Mouse (Mus musculus) midbrain, embryonic 16.5 days (tissue): ENCODE results near the gene Usp32. TPM values are rescaled to one million over a fixed set of nuclear protein-coding genes. Genes with fewer than 3 reads are reported as not detected.

ENCODE experiments used
- ATAC-seq: fragments of 200-750 bp; cut with Nextera tagmentation; 2 replicates; pipeline ENCODE4 v1.8.0; 2017; ENCODE audit warnings: moderate TSS enrichment
- H3K27ac ChIP-seq: fragments of 300-500 bp; sonication (generic); 2 replicates; pipeline ENCODE4 v1.5.1; 2014; ENCODE audit warnings: mild to moderate bottlenecking, low read length, mixed read lengths
- H3K27me3 ChIP-seq: fragments of 300-500 bp; sonication (generic); 2 replicates; pipeline ENCODE4 v1.6.1; 2014; ENCODE audit warnings: low read depth, low read length, mixed read lengths; ENCODE audit not compliant: control insufficient read depth, insufficient read depth
- H3K36me3 ChIP-seq: fragments of 300-500 bp; sonication (generic); 2 replicates; pipeline ENCODE4 v1.6.1; 2014; ENCODE audit warnings: mild to moderate bottlenecking, low read length, moderate library complexity, mixed read lengths; ENCODE audit not compliant: control insufficient read depth, insufficient read depth
- H3K4me1 ChIP-seq: fragments of 300-500 bp; sonication (generic); 2 replicates; pipeline ENCODE4 v1.6.1; 2014; ENCODE audit warnings: mild to moderate bottlenecking, low read length, mixed read lengths; ENCODE audit not compliant: control insufficient read depth, insufficient read depth
- H3K4me2 ChIP-seq: fragments of 300-500 bp; sonication (generic); 2 replicates; pipeline ENCODE4 v1.6.1; 2014; ENCODE audit warnings: mild to moderate bottlenecking, low read length, mixed read lengths
- H3K4me3 ChIP-seq: fragments of 300-500 bp; sonication (generic); 2 replicates; pipeline ENCODE4 v1.5.1; 2014; ENCODE audit warnings: low read depth, mild to moderate bottlenecking, low read length, moderate library complexity, mixed read lengths
- H3K9ac ChIP-seq: fragments of 300-500 bp; sonication (generic); 2 replicates; pipeline ENCODE4 v1.6.1; 2014; ENCODE audit warnings: low read depth, low read length, mixed read lengths
- H3K9me3 ChIP-seq: fragments of 300-500 bp; sonication (generic); replicated peaks from 2 replicates; pipeline ENCODE4 v1.6.1; 2014; ENCODE audit warnings: mild to moderate bottlenecking, low read length, mixed read lengths; ENCODE audit not compliant: control insufficient read depth, poor library complexity, severe bottlenecking
- WGBS: fragments of 180-500 bp; shearing (Covaris S2); extraction: QIAGEN DNeasy Blood & Tissue Kit; methylation state at CpG from one replicate; pipeline ENCODE4 v1.1.7; 2014; 5-methylcytosine and 5-hydroxymethylcytosine counted together
- polyA plus RNA-seq: library from polyadenylated mRNA; unstranded; fragments of >200 nt; fragmentation: Nextera tagmentation; extraction: Ambion mirVana; gene quantifications from 2 replicates; pipeline ENCODE4 v1.2.1, GENCODE M21; 2015

Usp32 gene
- polyA plus RNA-seq, 1 experiment from 2014 or later = 13.4 TPM

DNA sequence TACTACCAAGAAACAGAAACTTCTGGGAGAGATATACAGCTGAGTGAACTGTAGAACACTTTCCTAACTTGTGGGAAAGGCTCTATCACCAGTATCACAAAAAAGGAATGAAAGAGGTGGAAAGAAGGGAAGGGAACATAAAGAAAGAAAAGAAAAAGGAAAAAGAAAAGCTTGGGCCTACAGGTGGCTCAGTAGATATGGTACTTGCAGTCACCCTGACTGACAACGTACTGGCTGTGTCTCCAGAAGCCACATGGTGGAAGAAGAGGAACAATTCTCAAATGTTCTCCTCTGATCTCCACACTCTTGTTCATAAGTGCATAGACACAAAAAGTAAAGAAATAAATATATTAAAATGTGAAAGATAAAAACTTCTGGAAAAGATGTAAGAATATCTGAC lies 11.1 kb downstream of the Usp32 start:
- H3K4me1 ChIP-seq = no peaks in the 10 kb centered on the region
- no peaks in the 10 kb centered on the region for H3K9me3 ChIP-seq
- WGBS = 90% methylated on average over 1 of the region's 1 CpGs
- H3K4me2 ChIP-seq = no peak overlapping the region
- no peak overlapping the region for H3K27ac ChIP-seq
- H3K36me3 ChIP-seq = no peaks in the 10 kb centered on the region
- no peak overlapping the region for H3K4me3 ChIP-seq
- no peaks in the 10 kb centered on the region for H3K27me3 ChIP-seq
- no peak overlapping the region for H3K9ac ChIP-seq
- ATAC-seq = no peak

DNA sequence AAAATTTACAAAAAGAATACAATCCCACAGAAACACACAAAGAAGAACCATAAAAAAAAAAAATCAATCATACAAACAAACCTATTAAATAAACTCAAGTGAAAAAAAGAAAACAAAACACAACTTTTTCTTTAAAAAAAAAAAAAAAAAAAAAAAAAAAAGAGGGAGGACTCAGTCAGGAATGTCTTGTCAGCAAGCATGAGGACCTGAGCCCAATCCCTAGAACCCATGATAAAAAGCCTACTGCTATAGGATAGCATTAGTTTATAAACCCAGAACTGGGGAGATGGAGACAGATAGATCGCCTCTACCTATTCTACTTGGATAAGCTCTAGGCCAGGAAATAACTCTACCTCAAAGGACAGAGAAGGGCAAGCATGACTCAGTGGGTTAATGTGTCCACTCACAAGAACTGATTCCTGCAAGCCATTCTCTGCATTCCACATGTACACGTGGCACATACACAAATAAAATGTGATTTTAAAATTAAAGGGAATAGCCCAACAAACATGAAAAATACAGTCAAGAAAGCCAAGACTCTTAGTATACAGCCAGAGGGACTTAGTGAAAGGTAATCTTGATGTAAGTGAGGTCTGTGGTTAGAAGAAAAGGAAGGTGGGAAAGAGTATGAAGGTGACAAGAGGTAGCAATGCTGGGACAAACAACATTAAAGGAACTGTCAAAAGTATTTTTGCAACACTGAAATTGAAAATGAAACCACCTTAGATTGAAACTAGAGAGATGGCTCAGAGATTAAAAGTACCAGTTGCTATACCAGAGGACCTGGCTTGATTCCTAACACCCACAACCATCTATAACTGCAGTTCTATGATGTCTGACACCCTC lies 13.5 kb downstream of the Usp32 start:
- Histone ChIP-seq H3K36me3 (no peaks in the 10 kb centered on the region), H3K27ac (no peak overlapping the region), H3K9ac (no peak overlapping the region), H3K4me3 (no peak overlapping the region), H3K9me3 (no peaks in the 10 kb centered on the region), H3K27me3 (no peaks in the 10 kb centered on the region), H3K4me2 (no peak overlapping the region), H3K4me1 (no peaks in the 10 kb centered on the region)
- no peak for ATAC-seq
- WGBS = 89% methylated on average over 2 of the region's 2 CpGs

DNA sequence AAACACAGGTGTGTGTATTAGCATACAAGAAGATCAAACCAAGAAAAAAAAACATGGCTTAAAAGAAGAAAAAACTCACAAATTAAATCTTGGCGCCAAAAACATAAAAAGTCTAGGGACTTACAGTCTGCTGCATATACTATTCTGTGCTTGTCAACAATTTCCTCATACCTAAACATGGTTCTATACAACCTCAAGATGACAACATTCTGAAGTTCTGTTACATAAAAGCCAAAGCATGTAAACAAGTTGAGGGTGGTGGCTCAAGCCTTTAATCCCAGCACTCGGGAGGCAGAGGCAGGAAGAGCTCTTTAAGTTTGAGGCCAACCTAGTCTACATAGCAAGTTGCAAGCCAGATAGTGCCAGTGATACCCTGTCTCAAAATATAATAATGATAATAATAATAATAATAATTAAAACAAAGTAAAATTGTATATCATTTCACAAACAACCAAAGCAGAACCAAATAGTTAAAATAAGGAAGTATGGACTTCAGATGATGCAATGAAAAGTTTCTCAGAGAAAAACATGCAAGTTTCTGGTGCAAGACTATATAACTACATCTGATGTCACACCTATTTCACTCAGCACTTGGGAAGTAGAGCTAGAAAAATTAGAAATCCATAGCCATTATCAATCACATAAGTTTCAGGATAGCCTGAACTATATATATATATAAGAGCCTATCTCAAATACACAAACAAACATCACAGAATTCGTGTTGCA lies 16.5 kb downstream of the Usp32 start:
- ATAC-seq = no peak
- Histone ChIP-seq H3K36me3 (no peaks in the 10 kb centered on the region), H3K27ac (no peak overlapping the region), H3K27me3 (no peaks in the 10 kb centered on the region), H3K4me3 (no peak overlapping the region), H3K4me1 (no peaks in the 10 kb centered on the region), H3K9ac (no peak overlapping the region), H3K9me3 (no peaks in the 10 kb centered on the region), H3K4me2 (no peak overlapping the region)
- WGBS = 90% methylated on average over 3 of the region's 3 CpGs

DNA sequence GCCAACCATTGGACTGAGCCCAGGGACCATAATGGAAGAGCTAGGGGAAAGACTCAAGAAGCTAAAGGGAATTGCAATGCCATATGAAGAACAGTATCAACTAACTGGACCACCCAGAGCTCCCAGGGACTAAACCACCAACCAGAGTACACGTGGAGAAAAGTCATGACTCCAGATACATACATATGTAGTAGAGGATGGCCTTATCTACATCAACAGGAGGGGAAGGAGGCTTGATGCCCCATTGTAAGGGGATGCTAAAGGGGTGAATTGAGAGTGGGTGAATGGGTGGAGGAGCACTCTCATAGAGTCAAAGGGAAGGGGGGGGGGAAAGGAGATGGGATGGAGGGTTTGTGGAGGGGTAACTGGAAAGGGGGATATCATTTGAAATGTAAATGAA lies 17.9 kb downstream of the Usp32 start:
- WGBS = 79% methylated on average over 1 of the region's 1 CpGs

DNA sequence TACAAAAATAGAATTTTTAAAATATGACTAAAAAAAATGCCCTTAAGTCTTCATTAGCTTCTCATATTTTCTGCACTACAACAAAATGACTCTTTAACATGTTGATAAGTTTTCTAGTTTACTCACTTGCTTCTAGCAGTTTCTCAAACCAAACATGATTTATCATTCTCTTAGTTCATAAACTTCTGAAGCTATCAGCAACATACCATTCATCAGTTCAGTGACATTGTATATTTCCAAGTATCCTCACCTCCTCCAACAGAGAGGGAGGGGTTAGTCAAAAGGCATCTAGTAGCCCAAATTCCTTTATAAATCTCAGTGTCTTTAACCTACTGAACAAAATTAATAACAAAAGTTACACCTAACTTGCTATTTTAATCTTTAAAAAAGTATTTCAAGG lies 22.8 kb downstream of the Usp32 start:
- no peaks in the 10 kb centered on the region for H3K4me1 ChIP-seq
- no peak overlapping the region for H3K4me3 ChIP-seq
- no peaks in the 10 kb centered on the region; the same call in 1 of the 2 replicates for H3K36me3 ChIP-seq
- ATAC-seq = no peak
- no peak overlapping the region for H3K9ac ChIP-seq
- H3K27ac ChIP-seq = no peak overlapping the region
- no peak overlapping the region for H3K4me2 ChIP-seq
- H3K9me3 ChIP-seq = no peaks in the 10 kb centered on the region
- no peaks in the 10 kb centered on the region for H3K27me3 ChIP-seq

More for the DNA sequence above, 17.9 kb downstream of the Usp32 start:
- Histone ChIP-seq H3K27me3 (no peaks in the 10 kb centered on the region), H3K27ac (no peak overlapping the region), H3K9me3 (no peaks in the 10 kb centered on the region), H3K4me2 (no peak overlapping the region), H3K4me3 (no peak overlapping the region), H3K36me3 (no peaks in the 10 kb centered on the region), H3K4me1 (no peaks in the 10 kb centered on the region), H3K9ac (no peak overlapping the region)
- ATAC-seq = no peak

DNA sequence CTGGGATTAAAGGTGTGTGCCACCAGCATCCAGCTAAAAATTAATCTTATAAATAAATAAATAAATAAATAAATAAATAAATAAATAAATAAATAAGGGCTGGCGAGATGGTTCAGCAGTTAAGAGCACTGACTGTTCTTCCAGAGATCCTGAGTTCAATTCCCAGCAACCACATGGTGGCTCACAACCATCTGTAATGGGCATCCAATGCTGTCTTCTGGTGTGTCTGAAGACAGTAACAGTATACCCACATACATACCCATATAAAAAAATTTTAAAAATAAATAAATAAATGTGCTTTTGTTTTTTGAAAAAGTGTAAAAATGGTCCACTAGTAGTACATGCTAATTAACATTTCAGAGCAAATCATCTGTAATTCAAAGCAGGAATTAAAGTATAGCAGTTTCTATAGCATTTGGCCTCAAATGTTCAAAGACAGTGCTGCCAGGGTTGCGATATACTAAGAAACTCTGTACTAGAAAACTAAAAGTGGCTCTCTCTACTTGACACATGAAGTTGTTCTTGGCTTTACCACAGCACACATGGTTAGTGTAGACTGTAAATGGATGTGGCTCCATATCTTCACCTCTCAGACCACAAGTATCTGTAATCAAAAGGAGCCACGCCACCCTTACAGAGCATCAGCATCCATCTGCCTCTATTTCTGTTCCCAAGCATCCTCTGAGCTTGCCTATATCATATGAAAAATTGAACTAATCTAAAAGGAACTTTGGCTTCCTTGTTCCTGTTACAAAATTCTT lies 23.7 kb downstream of the Usp32 start:
- Histone ChIP-seq H3K9me3 (no peaks in the 10 kb centered on the region), H3K36me3 (no peaks in the 10 kb centered on the region; the same call in 1 of the 2 replicates), H3K9ac (no peak overlapping the region), H3K4me2 (no peak overlapping the region), H3K4me1 (no peaks in the 10 kb centered on the region), H3K27me3 (no peaks in the 10 kb centered on the region), H3K4me3 (no peak overlapping the region), H3K27ac (no peak overlapping the region)
- WGBS = 92% methylated on average over 3 of the region's 3 CpGs
- ATAC-seq = no peak

DNA sequence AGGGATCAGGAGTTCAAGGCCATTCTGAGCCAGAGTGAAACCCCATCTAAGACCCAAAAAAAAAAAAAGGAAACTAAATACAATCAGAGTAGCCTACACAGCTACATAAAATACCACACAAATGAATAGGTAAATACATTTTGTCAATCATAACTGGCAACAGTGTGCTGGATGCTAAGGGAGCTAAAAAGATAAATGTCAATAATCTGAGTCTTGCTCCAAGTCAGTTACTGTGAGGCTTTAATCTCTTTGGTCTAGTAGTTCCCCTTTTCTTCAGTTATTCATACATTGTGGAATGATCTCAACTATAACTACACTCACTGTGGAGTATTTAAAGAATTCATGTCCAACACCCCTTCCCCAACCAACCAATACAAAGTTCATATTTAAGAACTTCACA lies 30.0 kb downstream of the Usp32 start:
- no peak overlapping the region for H3K9ac ChIP-seq
- no peaks in the 10 kb centered on the region for H3K27me3 ChIP-seq
- no peak overlapping the region for H3K4me3 ChIP-seq
- H3K4me2 ChIP-seq = no peak overlapping the region
- no peak overlapping the region for H3K27ac ChIP-seq
- H3K4me1 ChIP-seq = no peaks in the 10 kb centered on the region
- no peaks in the 10 kb centered on the region for H3K9me3 ChIP-seq
- H3K36me3 ChIP-seq = peaks cover 4% of the 10 kb centered on the region
- ATAC-seq = no peak

DNA sequence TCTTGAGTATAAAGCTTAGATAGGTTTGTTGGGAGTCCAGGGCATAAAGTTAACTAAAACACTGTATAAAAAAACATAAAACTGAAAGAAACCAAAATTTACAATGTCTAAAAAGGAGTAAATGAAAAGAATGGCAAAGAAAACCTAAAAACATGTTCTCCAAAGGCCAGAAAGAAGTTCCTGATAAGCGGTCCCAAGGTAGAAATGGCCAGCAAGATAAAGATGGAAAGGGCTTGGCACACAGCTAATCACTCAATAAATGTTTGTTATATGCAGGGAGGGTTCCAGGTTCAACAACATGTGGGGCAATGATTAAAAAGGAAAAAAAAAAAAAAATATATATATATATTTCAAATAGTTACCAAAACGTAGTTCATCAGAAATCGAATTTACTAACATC lies 32.7 kb downstream of the Usp32 start:
- Histone ChIP-seq H3K9me3 (no peaks in the 10 kb centered on the region), H3K27me3 (no peaks in the 10 kb centered on the region), H3K27ac (no peak overlapping the region), H3K4me1 (no peaks in the 10 kb centered on the region), H3K9ac (no peak overlapping the region), H3K4me3 (no peak overlapping the region), H3K4me2 (no peak overlapping the region), H3K36me3 (peaks cover 7% of the 10 kb centered on the region)
- WGBS = 97% methylated on average over 3 of the region's 3 CpGs
- no peak for ATAC-seq

DNA sequence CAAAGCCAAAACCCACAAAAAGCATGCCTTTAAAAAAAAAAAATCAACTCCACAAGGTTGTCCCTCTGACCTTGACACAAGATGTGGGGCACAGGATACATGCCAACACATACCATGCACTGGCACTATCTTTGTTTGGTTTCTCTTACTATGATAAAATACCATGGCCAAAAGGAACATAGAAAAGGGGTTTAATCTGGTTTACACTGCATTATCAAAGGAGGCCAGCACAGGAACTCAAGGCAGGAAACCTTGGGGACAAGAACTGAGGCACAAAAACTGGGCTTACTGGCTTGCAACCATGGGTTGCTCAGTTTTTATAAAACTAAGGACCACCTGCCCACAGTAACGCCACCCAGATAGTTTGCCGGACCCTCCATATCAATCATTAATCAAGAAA lies 34.1 kb downstream of the Usp32 start:
- Histone ChIP-seq H3K27me3 (no peaks in the 10 kb centered on the region), H3K4me3 (no peak overlapping the region), H3K4me1 (no peaks in the 10 kb centered on the region), H3K27ac (no peak overlapping the region), H3K9me3 (no peaks in the 10 kb centered on the region), H3K36me3 (peaks cover 2% of the 10 kb centered on the region; the same call in 1 of the 2 replicates), H3K9ac (no peak overlapping the region), H3K4me2 (no peak overlapping the region)
- 96% methylated on average over 2 of the region's 2 CpGs for WGBS
- no peak for ATAC-seq
